Mouse (Mus musculus): ENCODE results near the gene Cfap100.

The Cfap100 gene

DNA sequence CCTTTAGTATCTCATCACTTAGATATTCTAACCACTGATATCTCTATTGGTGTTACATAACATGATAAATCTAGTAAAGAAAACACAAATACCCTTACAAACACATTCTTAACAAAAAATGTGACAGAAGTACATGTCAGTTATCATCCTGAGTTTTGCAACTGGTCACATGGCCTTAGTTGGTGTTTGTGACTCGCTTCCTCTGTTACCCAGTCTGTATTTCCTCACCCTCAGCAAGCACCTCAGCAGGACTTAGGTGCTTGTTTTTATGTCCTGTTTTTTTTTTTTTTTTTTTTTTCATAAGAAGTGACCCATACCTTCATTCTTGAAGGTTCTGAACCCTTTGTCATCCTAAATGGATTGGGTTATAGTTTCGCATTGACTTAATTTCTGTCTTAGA lies 50.9 kb downstream of the Cfap100 start:
- no peak for DNase-seq (ENCODE audit: low read depth)

DNA sequence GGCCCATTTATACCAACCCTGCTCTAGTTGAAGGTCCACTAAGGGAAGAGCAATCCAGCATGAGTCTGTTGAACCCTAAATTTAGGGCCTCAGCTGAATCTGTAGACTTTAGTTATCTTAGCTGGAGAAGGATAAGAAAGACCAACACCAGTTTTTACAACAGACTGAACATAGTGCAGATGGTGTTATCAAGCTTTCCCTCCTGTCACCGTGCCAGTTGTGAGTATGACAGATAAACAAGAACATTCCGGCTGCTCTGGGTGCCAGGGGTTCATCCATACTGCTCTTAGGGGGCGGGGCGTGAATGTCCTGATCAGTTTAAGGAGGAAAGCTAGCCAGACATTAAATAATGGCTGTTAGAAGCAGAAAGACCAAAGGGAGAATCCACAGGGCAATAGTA lies 54.0 kb downstream of the Cfap100 start:
- peak; percentile 43 for DNase-seq (ENCODE audit: low read depth)

DNA sequence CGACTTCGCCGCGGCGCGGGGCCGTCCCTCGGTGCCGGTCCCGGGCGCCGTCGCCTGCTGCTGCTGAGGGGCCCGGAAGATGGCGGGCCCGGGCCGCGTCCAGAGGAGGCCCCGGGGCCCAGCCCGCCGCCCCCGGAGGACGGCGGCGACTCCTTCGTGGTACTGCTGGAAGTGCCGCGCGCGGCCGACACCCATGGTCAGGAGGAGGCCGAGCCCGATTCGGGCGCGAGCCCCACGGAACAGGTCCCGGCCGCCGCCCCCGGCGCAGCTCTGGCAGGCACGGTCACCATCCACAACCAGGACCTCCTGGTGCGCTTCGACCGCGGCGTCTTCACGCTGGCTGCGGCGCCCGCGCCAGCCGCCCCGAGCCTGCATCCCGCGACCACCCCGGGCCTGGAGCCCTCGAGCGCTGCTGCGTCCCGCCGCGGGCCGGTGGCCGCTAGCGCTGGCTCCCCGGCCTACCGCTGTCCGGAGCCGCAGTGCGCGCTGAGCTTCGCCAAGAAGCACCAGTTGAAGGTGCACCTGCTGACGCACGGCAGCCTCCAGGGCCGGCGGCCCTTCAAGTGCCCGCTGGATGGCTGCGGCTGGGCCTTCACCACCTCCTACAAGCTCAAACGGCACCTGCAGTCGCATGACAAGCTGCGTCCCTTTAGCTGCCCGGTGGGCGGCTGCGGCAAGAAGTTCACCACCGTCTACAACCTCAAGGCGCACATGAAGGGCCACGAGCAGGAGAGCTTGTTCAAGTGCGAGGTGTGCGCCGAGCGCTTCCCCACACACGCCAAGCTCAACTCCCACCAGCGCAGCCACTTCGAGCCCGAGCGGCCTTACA lies 58.7 kb downstream of the Cfap100 start:
- DNase-seq (ENCODE audit: low read depth), result peak; percentile 57

DNA sequence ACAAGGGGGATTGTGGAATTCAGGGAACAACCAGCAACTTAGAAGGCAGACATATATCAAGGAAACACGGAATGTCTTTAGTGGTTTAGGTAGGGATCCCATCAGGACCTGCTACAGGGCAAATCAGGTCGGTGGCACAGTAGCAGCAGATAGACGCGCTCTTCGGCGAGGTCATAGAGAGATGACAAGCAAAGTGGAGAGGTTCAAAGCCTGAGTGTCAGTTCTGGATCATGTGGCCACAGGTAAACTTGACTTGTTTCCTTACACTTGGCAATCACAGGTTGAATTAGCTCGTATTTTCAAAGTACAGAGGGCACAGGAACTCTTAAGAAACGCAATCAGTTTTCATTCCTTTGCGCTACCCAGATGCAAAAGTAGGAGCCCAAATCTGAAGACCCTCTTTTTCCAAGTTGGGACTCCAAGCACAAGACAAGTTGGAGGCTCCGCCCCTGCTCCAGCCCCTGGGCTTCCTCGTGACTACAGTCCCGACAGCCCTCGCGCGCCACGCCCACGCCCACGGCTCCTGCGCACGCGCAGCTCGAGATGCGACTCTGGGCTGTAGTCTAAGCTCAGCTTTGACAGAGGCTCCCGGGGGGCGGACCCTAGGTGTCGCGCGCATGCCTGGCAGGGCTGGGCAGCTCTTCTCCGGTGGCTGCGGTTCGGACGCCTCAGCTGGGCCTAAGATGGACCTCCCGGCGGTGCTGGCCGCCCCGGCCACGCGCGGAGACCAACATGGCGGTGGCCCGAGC lies 59.4 kb downstream of the Cfap100 start, which contains the start of gene Zxdc:
TSS of gene Zxdc (plus strand) at position 517 of the 749 bp plus-strand sequence.
- DNase-seq (ENCODE audit: low read depth), result peak; percentile 100

DNA sequence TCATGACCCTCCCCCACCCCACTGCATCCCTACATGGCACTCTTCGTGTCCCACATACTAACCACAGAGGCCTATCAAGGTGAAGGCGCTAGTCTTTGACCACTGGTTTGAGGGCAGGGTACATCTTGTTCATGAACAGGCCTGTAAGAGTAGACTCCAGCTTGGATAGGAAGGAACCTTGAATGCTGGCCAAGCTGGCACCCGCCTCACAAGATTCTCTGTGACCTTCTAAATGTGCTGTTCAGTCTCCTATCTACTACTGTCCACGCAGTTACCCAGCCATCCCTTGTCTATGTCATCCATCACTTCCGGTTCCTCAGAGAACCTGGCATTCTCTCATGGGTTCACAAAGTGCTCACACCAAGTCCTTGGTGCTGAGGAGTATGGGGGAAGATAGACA lies 65.3 kb downstream of the Cfap100 start:
- no peak for DNase-seq (ENCODE audit: low read depth)

DNA sequence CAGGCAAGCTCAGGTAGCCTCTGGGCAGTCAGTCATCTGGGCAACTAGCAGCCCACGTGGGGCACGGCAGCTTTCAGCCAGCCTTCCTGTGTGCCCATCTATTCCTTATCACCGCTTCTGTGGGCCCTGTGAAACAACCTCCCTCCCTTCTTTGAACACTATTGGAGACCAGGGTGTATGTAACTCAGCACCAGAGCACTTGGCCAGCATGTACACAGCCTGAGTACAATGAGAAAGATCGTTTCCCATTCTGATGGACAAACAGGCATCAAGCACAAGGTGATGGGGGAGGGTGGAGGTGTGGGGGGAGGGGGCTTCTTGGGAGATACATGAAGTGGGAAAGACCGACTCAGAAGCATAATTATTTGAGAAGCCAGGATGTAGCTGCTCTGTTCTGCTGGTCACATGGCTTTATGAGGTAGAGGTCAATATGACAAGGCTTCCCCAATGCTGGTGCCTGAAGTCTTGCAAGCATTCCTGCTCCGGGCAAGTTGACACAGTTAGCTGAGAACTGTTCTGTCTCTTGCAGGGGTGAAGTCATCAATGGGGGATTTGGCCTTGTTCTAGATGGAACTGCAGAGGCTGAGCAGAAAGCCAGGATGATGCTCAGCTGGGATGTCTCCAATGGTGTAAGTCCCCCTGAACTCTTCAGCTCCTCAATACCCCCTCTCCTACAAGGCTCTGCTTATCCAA lies 67.5 kb downstream of the Cfap100 start:
- DNase-seq (ENCODE audit: low read depth), result no peak

DNA sequence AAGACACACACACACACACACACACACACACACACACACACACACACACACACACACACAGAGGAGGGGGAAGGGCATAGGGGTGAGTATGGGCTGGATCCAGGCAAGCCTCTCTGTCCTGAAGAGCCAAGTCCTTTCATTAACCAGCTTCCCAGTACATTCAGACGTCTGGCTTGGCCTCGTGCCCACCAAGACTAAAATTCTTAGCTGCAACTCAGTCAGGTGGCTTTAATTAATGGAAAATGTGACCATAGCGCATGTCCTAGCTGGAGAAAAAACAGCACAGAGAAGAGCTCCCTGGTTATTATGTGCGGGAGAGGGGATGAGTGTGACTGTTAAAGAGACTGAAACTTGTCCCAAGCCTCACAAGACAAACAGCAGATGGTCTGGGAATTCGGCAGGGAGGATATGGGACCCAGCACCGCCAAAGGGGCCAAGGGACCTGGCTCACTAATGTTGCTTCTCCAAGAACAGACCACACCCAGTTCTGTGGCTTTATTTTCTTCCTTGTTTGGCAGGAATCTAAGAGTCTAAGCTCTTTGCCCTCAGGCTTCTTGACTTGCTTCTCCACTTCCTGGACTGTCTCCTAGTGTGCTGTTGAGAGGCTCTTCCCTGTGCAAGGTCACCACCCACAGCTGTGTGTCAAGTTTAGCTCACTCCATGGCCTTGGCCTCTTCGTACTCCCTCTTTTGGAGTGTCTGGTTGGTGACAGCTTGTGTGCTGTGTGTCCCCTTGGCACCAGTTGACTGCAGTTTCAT lies 68.4 kb downstream of the Cfap100 start:
- DNase-seq (ENCODE audit: low read depth), result peak; percentile 99

DNA sequence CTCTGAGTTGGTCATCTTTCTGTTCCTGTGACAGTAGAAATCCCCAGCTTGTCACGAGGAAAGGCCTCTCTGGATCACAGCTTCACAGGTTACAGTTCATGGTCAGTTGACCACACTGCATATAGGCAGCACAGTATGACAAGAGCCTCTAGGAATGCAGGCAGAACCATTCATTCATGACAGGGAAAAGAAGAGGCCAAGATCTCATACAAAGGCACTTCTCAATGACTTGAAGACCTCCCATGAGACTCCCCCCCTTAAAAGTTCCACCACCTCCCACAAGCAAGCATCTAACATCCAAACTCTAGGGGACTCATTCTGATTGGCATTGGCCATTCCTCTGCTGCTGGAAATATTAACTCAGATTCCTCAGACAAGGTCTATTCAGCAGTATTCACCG lies 69.2 kb downstream of the Cfap100 start:
- peak; percentile 69 for DNase-seq (ENCODE audit: low read depth)

DNA sequence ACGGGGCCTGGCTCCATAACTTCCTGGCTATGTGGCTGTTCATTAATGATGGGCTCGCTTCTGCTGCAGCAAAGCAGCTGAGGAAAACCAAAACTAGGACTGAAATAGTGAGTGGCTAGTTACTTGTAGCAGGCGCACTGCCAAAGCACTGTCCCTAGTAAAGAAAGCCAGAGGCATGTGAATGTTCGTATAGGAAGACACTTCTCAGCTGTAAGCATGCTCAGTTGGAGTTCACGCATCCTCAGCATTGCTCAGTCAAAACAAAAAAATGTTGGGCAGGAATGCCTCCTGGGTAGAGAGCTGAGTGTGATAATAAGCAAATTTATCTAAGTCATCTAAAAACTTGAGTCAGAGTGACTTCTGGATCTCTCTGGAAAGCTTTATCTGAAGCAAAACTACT lies 70.5 kb downstream of the Cfap100 start:
- peak; percentile 89 for DNase-seq (ENCODE audit: low read depth)

All from NIH3T3 (cell line).